Mouse (Mus musculus) ES-Bruce4 (cell line): ENCODE measurements around the gene Dazl.

Experiments
- CTCF ChIP-seq: IDR thresholded peaks from one replicate; pipeline ENCODE4 v1.8.1; 2011; ENCODE audit warnings: low read depth, low read length
- EP300 ChIP-seq: IDR thresholded peaks from 2 replicates; pipeline ENCODE4 v1.6.1; 2011; ENCODE audit warnings: low read depth, low read length; ENCODE audit not compliant: insufficient read depth

DNA sequence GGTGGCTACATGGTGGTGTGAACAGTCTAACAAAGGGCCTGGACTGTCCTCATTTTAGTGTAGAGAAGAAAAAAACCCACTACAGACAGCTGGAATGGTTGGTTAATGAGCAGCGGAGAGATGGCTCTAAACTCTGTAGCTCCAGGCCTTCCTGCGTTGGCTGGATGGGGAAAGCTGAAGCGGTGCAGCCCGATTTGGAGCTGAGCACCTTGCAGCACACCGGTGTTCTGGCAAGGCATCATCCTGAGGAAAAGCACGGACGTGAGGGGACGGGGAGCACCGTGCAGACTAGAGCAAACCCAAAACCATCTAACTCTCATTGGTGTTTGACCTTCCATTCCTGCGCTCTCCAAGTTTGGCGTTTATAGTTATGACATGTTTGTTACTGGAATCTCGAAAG is 1.3 kb upstream of the Dazl start:
- no peak for TF ChIP-seq EP300
- TF ChIP-seq CTCF: no peak
